ENCODE assay signal across 11 mouse cellular contexts in the genomic region with DNA sequence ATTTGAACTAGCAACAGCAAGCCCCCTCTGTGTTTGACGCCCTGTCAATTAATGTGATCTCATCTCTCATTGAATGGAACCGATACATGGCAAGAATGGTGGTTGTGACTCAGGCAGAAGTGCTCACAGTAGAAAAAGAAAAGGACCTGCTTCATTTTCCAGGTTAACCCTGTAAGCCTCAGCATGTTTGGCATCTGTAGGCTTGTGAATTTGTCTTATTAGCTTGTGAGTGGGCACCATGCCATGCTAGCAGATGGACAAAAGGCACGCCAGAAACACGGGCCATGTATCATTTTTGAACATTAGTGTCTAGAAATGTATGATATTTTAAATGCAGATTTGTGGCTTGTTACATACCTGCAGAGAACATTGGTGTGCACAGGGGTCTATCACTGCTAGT.
"Had no signal": no experiment of that assay in that cellular context is flagged by ENCODE, and none has a peak within 500 bp of the region (broad histone marks: within the 10 kb centered on the region; RNA-seq: fewer than 3 reads in every experiment).

No protein-coding gene starts in this region.

- H3K4me1 ChIP-seq: limb, embryonic 12.5 days; liver, embryonic 13.5 days; midbrain, embryonic 13.5 days; stomach, embryonic 15.5 days had no signal

- H3K4me3 ChIP-seq: left cerebral cortex, adult 2 months; limb, embryonic 12.5 days; liver, embryonic 13.5 days; midbrain, embryonic 13.5 days; stomach, embryonic 15.5 days had no signal

- H3K9me3 ChIP-seq: limb, embryonic 12.5 days; liver, embryonic 13.5 days; midbrain, embryonic 13.5 days; stomach, embryonic 15.5 days had no signal

- H3K27ac ChIP-seq: left cerebral cortex, adult 2 months; limb, embryonic 12.5 days; liver, embryonic 13.5 days; midbrain, embryonic 13.5 days; stomach, embryonic 15.5 days had no signal

- ATAC-seq: liver, postnatal 0 days; midbrain, embryonic 13.5 days had no signal

- H3K9ac ChIP-seq: limb, embryonic 12.5 days; liver, embryonic 13.5 days; liver, postnatal 0 days; midbrain, embryonic 13.5 days; stomach, embryonic 15.5 days had no signal

- H3K4me2 ChIP-seq: limb, embryonic 12.5 days; liver, embryonic 13.5 days; midbrain, embryonic 13.5 days; stomach, embryonic 15.5 days had no signal

- DNase-seq: kidney, postnatal 25 days; liver; liver, embryonic 13.5 days; liver, postnatal 0 days; right cerebral cortex, postnatal 14 days; thymus, adult 2 months; thymus, postnatal 25 days had no signal

- H3K27me3 ChIP-seq: limb, embryonic 12.5 days; liver, embryonic 13.5 days; midbrain, embryonic 13.5 days; stomach, embryonic 15.5 days had no signal

- H3K36me3 ChIP-seq: limb, embryonic 12.5 days; liver, embryonic 13.5 days; midbrain, embryonic 13.5 days; stomach, embryonic 15.5 days had no signal
